Mouse (Mus musculus) kidney, embryonic 14.5 days (tissue): ENCODE measurements around the gene Tbc1d23. TPM values are rescaled to one million over a fixed set of nuclear protein-coding genes. Genes with fewer than 3 reads are reported as not detected.

Source experiments
- ATAC-seq: fragments of 200-750 bp; cut with Nextera tagmentation; 2 replicates; pipeline ENCODE4 v1.8.0; 2017; ENCODE audit warnings: moderate number of reproducible peaks, mild to moderate bottlenecking, moderate TSS enrichment, moderate library complexity; ENCODE audit not compliant: low FRiP score, low TSS enrichment
- H3K27ac ChIP-seq: fragments of 300-500 bp; sonication (generic); 2 replicates; pipeline ENCODE4 v1.5.1; 2014; ENCODE audit warnings: low read depth, mild to moderate bottlenecking, low read length, moderate library complexity, mixed read lengths
- H3K27me3 ChIP-seq: fragments of 300-500 bp; sonication (generic); 2 replicates; pipeline ENCODE4 v1.6.1; 2014; ENCODE audit warnings: mild to moderate bottlenecking, low read length; ENCODE audit not compliant: control insufficient read depth, insufficient read depth
- H3K36me3 ChIP-seq: fragments of 300-500 bp; sonication (generic); 2 replicates; pipeline ENCODE4 v1.6.1; 2014; ENCODE audit warnings: low read length, mixed read lengths; ENCODE audit not compliant: control insufficient read depth, insufficient read depth
- H3K4me1 ChIP-seq: fragments of 300-500 bp; sonication (generic); 2 replicates; pipeline ENCODE4 v1.6.1; 2014; ENCODE audit warnings: low read length, mixed read lengths; ENCODE audit not compliant: control insufficient read depth, insufficient read depth
- H3K4me2 ChIP-seq: fragments of 300-500 bp; sonication (generic); replicated peaks from 2 replicates; pipeline ENCODE4 v1.6.1; 2014; ENCODE audit warnings: low read depth, mild to moderate bottlenecking, low read length
- H3K4me3 ChIP-seq: fragments of 300-500 bp; sonication (generic); 2 replicates; pipeline ENCODE4 v1.5.1; 2014; ENCODE audit warnings: mild to moderate bottlenecking, low read length
- H3K9ac ChIP-seq: fragments of 300-500 bp; sonication (generic); 2 replicates; pipeline ENCODE4 v1.6.1; 2014; ENCODE audit warnings: low read depth, mild to moderate bottlenecking, low read length, moderate library complexity
- H3K9me3 ChIP-seq: fragments of 300-500 bp; sonication (generic); 2 replicates; pipeline ENCODE4 v1.6.1; 2016; ENCODE audit warnings: low read length; ENCODE audit not compliant: control insufficient read depth
- WGBS: fragments of 180-500 bp; shearing (Covaris S2); extraction: QIAGEN DNeasy Blood & Tissue Kit; methylation state at CpG from one replicate; pipeline ENCODE4 v1.1.7; 2014; 5-methylcytosine and 5-hydroxymethylcytosine counted together
- polyA plus RNA-seq: library from polyadenylated mRNA; unstranded; fragments of >200 nt; fragmentation: Nextera tagmentation; extraction: Ambion mirVana; gene quantifications from 2 replicates; pipeline ENCODE4 v1.2.1, GENCODE M21; 2014

The Tbc1d23 gene
- polyA plus RNA-seq, result 28.1 and 31.2 TPM in 2 replicates

DNA sequence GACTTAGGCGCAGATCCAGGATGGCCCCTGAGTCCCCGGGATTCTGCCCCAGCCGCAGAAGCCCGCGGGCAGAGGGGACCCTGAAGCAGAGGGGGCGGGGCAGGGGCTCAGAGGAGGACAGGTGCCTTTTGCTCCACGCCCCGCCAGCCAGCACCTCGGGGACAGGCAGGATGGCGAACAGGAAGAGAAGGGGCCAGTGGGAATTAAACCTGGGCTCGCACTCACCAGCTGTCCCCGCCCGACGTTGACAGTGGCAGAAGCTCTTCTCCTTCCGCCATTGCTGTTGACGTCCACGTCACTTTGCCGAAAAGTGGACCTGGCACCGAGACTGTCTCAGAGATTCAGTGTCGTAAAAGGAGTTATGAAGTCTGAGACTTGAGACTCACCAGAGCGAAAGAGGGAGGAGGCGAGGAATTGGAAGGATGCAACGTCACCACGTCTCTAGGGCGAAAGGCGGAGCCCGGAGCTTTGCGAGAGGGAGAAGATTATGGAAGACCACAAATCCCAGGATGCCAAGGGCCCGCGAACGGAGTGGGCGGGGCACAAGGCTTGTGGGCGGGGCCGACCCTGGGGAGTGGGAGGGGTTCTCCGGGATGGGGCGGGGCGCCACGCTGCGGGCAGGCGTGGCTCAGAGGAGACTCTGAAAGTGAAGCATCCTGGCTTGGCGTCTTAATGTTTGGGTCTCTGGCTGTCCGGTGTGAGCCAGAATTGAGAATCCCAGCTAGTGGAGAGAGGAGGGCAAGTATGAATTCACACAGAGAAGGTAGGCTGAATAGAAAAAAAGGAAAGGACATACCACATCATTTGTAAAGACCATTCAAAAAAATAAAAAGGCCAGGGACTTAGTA lies at the start of gene Tbc1d23:
Gene Tbc1d23, minus strand, starts transcription at position 416 of the 848 bp plus-strand sequence.
- H3K4me2 ChIP-seq, result peak within 1 kb of the TSS; percentile 61
- H3K27ac ChIP-seq, result peak within 1 kb of the TSS; percentile 59
- peak within 1 kb of the TSS; percentile 96 for H3K4me3 ChIP-seq
- H3K9ac ChIP-seq, result peak within 1 kb of the TSS; percentile 86
- H3K4me1 ChIP-seq, result peaks cover 8% of the 10 kb centered on the region; the same call in 1 of the 2 replicates
- no peaks in the 10 kb centered on the region for H3K9me3 ChIP-seq
- WGBS, result under 1% methylated on average over 41 of the region's 42 CpGs
- H3K27me3 ChIP-seq, result no peaks in the 10 kb centered on the region
- ATAC-seq, result peak; percentile 99
- no peaks in the 10 kb centered on the region for H3K36me3 ChIP-seq

- no peak overlapping the region for H3K9ac ChIP-seq
- H3K9me3 ChIP-seq, result no peaks in the 10 kb centered on the region
- H3K4me3 ChIP-seq, result no peak overlapping the region
- 86% methylated on average over 31 of the region's 31 CpGs for WGBS
- H3K4me1 ChIP-seq, result no peaks in the 10 kb centered on the region
- H3K4me2 ChIP-seq, result no peak overlapping the region
- no peaks in the 10 kb centered on the region for H3K27me3 ChIP-seq
- no peak for ATAC-seq
- no peak overlapping the region for H3K27ac ChIP-seq
- H3K36me3 ChIP-seq, result no peaks in the 10 kb centered on the region
Measured at GRCm38 (mm10) chr16:57280221-57281217, 49.2 kb upstream of the Tbc1d23 start.

DNA sequence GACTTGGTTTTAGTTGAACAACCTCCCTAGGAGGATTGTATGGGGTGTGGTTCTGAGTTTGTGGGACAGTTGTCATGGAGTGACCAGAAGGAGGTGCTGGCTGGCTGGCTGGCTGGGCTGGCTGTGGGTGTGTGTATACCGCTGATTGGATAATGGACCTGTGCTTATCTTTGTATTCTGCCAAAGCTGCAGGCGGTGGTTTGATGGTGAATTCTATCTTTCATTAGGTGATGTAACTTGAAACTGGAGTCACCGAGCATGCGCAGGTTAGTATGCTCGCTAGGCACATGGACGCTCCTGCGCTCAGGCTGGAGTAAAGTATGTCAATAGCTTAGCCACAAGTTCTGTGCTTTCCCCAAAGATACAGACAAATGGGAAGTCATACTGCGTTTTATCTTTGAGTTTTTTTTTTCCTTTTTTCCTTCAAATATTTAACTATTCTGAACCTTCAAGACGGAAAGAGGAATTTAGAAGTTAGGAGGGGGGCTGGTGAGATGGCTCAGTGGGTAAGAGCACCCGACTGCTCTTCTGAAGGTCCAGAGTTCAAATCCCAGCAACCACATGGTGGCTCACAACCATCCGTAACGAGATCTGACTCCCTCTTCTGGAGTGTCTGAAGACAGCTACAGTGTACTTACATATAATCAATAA lies 47.8 kb upstream of the Tbc1d23 start:
- H3K9ac ChIP-seq, result no peak overlapping the region
- H3K9me3 ChIP-seq, result no peaks in the 10 kb centered on the region
- no peak overlapping the region for H3K27ac ChIP-seq
- WGBS, result 93% methylated on average over 10 of the region's 12 CpGs
- no peaks in the 10 kb centered on the region for H3K36me3 ChIP-seq
- no peak overlapping the region for H3K4me2 ChIP-seq
- no peaks in the 10 kb centered on the region for H3K27me3 ChIP-seq
- no peaks in the 10 kb centered on the region for H3K4me1 ChIP-seq
- no peak overlapping the region for H3K4me3 ChIP-seq
- ATAC-seq, result no peak

DNA sequence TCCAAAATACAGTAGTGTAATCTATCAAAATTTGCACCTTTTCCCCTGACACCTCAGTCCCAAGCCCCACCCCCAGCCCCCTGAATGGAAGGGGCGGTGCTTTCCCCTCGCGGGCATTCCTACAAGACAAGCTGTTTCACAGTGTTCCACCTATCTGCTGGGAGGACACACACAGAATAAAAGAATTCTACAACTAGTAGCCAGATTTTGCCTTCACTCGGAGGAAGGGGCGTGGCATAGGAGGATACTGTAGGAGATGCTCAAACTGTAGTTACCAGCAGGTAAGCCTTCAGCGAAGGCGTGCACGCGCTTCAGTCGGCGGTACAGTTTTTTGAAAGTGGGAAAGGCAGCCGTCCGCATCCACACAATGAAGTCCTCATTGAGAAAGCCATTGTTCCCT lies 38.4 kb upstream of the Tbc1d23 start:
- no peaks in the 10 kb centered on the region for H3K36me3 ChIP-seq
- H3K27me3 ChIP-seq, result no peaks in the 10 kb centered on the region
- 95% methylated on average over 13 of the region's 13 CpGs for WGBS
- H3K4me1 ChIP-seq, result no peaks in the 10 kb centered on the region
- H3K9me3 ChIP-seq, result no peaks in the 10 kb centered on the region
- H3K4me3 ChIP-seq, result no peak overlapping the region
- H3K9ac ChIP-seq, result no peak overlapping the region
- no peak overlapping the region for H3K4me2 ChIP-seq
- ATAC-seq, result no peak
- H3K27ac ChIP-seq, result no peak overlapping the region

DNA sequence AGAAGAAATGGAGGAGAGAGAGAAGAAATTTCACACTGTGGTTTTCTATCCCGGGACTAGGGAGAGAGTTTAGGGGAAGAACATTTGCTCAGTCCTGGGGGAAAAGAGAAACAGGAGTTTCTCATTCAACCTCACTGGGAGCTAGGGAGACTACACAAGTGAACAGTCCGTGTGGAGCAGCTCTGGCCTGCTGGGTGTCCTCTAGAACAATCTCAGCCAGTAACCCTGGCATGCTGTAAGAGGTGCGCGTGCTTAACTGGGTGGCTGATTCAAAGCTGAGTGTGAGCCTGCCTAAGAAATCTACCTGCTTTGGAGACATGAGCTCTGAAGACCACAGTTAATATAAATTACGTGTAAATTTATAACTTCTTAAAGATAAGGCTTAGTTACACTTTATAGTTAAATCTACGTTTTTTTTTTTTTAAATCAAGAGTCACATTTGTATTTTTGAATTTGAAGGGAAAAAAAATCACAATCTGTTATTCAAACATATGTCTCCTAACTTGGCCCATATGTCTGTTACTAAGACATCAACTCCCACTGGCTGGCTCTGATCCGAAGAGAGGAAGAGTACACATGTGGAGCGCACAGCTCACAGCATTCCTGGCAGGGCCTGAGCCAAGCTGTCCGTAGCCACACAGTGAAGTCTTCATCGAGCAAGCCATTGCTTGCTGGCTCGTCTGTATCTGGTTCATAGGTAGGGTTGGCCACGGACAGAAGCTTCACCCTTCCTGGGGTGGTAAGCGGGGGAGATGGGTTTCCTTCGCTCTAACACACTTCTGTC lies 36.9 kb upstream of the Tbc1d23 start:
- Histone ChIP-seq H3K4me2 (no peak overlapping the region), H3K27me3 (no peaks in the 10 kb centered on the region), H3K9me3 (no peaks in the 10 kb centered on the region), H3K36me3 (no peaks in the 10 kb centered on the region), H3K4me3 (no peak overlapping the region), H3K27ac (no peak overlapping the region), H3K4me1 (no peaks in the 10 kb centered on the region), H3K9ac (no peak overlapping the region)
- ATAC-seq, result no peak
- WGBS, result 91% methylated on average over 14 of the region's 14 CpGs

DNA sequence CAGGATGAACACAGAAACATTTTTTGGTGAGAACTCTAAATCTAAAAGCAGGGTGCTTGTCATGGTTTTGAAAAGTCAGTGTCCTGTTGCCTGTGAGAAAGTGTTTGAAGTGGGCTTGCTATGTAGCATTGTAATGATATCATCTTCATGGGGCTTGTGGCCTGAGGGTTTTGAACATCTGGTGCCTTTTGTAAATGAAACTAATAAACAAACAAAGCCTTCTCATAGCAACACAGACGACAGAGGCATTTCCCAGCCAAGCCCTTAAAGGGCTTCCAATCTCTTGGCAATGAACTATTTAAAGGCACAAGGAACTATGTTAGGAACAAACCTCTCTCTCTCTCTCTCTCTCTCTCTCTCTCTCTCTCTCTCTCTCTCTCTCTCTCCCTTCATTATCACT lies 35.8 kb upstream of the Tbc1d23 start:
- no peak for ATAC-seq
- Histone ChIP-seq H3K27me3 (no peaks in the 10 kb centered on the region), H3K4me1 (no peaks in the 10 kb centered on the region), H3K9me3 (no peaks in the 10 kb centered on the region), H3K9ac (no peak overlapping the region), H3K4me2 (no peak overlapping the region), H3K4me3 (no peak overlapping the region), H3K27ac (no peak overlapping the region), H3K36me3 (no peaks in the 10 kb centered on the region)
- WGBS, result 12% methylated on average over 1 of the region's 1 CpGs

- H3K27me3 ChIP-seq, result no peaks in the 10 kb centered on the region
- 88% methylated on average over 10 of the region's 10 CpGs for WGBS
- H3K9me3 ChIP-seq, result no peaks in the 10 kb centered on the region
- ATAC-seq, result no peak
- H3K27ac ChIP-seq, result no peak overlapping the region
- no peak overlapping the region for H3K4me3 ChIP-seq
- H3K9ac ChIP-seq, result no peak overlapping the region
- H3K36me3 ChIP-seq, result no peaks in the 10 kb centered on the region
- no peak overlapping the region for H3K4me2 ChIP-seq
- H3K4me1 ChIP-seq, result no peaks in the 10 kb centered on the region
Measured at GRCm38 (mm10) chr16:57260152-57260551, 28.8 kb upstream of the Tbc1d23 start.

DNA sequence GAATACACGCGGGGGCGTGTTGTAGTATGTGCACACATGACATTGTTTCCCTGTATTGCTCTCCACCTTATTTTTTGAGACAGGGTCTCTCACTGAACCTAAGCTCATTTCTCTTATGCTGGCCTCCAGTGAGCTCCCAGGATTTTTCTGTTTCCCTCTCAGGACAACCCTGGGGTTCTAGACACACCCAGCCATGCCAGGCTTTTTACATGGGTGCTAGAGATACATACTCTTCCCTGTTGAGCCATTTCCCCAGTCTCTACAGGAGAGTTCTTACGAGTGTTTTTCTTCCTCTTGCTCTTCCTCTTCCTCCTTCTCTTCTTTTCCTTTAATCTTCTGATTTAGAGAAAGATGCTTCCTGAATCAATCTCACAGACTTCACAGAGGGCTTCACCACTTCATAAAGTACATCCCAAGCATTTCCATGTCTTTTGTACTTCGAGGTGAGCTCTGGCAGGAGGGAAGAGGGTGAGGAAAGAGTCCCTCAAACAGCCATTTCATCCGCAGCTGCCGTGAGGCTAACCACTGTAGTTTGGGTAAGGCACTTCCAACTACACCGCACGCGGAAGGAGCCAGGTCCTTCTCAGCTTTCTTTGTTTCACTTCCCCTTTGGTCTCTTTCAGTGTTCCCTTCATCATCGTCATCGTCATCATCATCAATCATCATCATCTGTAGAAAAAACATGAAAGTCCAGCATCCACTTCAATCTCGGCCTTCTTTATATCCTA lies 28.2 kb upstream of the Tbc1d23 start:
- no peaks in the 10 kb centered on the region for H3K36me3 ChIP-seq
- WGBS, result 89% methylated on average over 13 of the region's 13 CpGs
- H3K27ac ChIP-seq, result no peak overlapping the region
- H3K4me3 ChIP-seq, result no peak overlapping the region
- ATAC-seq, result no peak
- H3K4me1 ChIP-seq, result no peaks in the 10 kb centered on the region
- no peak overlapping the region for H3K4me2 ChIP-seq
- H3K27me3 ChIP-seq, result no peaks in the 10 kb centered on the region
- H3K9me3 ChIP-seq, result no peaks in the 10 kb centered on the region
- H3K9ac ChIP-seq, result no peak overlapping the region
